Mouse (Mus musculus) heart, postnatal 10 days (tissue): Measurements from ENCODE around the gene Mcidas. TPM values are rescaled to one million over a fixed set of nuclear protein-coding genes. Genes with fewer than 3 reads are reported as not detected.

Source experiments
- microRNA-seq, 2 experiments: library from miRNA; unstranded; fragments of <30 nt; microRNA quantifications; one replicate each; pipeline ENCODE4 v1.2.0; 2022
- total RNA-seq, 2 experiments: library from RNA; stranded (reverse); gene quantifications; 2 replicates each; pipeline ENCODE4 v1.2.3; 2021

The Mcidas gene
- total RNA-seq, 2 experiments from 2014 or later: not detected

Small RNA genes within 50 kb of the gene (microRNA-seq; reads per million reads assigned to microRNA genes)
- gene Mir449a (36.0 to 59.8 reads per million in 2 experiments), gene Mir449b (0 reads per million in 2 experiments), gene Mir449c (0 reads per million in 2 experiments)

Other genes with a start within 250 kb of the Mcidas start
- 10 to 100 TPM; 89.0 to 90.0 TPM for gene Plpp1, start 193.1 kb upstream of the Mcidas start, total RNA-seq
- 10 to 100 TPM; 29.4 to 31.6 TPM for gene Mtrex, start 66.4 kb upstream of the Mcidas start, total RNA-seq
- 10 to 100 TPM; 12.8 to 15.9 TPM for gene Dhx29, start 66.4 kb upstream of the Mcidas start, total RNA-seq
- gene Ccno, start 6.0 kb upstream of the Mcidas start, total RNA-seq: under 1 TPM; 0.14 to 0.37 TPM
- gene Cdc20b, start 41.3 kb downstream of the Mcidas start, total RNA-seq: under 1 TPM in 1 of 2 experiments, not detected in 1; 0.17 TPM
- gene Gpx8, start 52.6 kb downstream of the Mcidas start, total RNA-seq: 10 to 100 TPM; 49.0 to 59.0 TPM
- under 1 TPM in 1 of 2 experiments, not detected in 1; 0.60 TPM for gene Gzma, start 107.1 kb downstream of the Mcidas start, total RNA-seq
- gene Esm1, start 215.8 kb downstream of the Mcidas start, total RNA-seq: 1 to 10 TPM; 1.5 TPM
- not detected for gene Gzmk, start 232.1 kb downstream of the Mcidas start, total RNA-seq